Mouse (Mus musculus): ENCODE measurements around the gene Tmeff2. TPM values are rescaled to one million over a fixed set of nuclear protein-coding genes. Genes with fewer than 3 reads are reported as not detected.

The Tmeff2 gene
- polyA plus RNA-seq, 1 experiment from 2014 or later: 72.0 TPM

GRCm38 (mm10) chr1:51106401-51106920 is 206.0 kb downstream of the Tmeff2 start:
- Histone ChIP-seq H3K9ac (replicated peaks; ENCODE audit: low read length) (no peak overlapping the region), H3K36me3 (ENCODE audit: control insufficient read depth, insufficient read depth, low read length) (no peaks in the 10 kb centered on the region), H3K27me3 (ENCODE audit: control insufficient read depth, insufficient read depth, low read length) (no peaks in the 10 kb centered on the region), H3K4me3 (replicated peaks; ENCODE audit: low read depth, low read length) (no peak overlapping the region), H3K4me2 (ENCODE audit: low read length) (no peak overlapping the region), H3K9me3 (ENCODE audit: control insufficient read depth, low read length) (no peaks in the 10 kb centered on the region), H3K27ac (replicated peaks; ENCODE audit: low read depth, low read length) (no peak overlapping the region), H3K4me1 (ENCODE audit: control insufficient read depth, insufficient read depth, low read length) (no peaks in the 10 kb centered on the region)
- ATAC-seq (ENCODE audit: low FRiP score, low TSS enrichment) (no peak), DNase-seq (peak; percentile 20)
- WGBS: 76% methylated on average over 4 of the region's 4 CpGs

DNA sequence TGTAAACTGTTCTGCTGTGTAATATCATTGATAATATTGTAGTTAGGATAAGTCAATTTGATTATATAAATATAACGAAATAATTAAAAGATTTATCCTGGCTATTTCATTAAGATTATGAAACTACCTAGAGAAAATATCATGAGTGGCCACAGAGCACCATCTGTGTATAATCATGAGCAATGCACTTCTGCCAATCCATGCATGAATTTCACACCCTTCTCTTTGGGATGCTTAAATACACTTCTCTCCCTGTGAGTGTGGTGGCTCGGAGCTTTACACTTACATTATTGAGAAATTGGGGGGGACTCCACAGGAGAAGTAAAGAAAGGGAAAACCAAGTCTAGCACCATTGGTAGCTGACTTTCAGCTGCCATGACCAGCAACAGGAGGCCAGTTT is 206.9 kb downstream of the Tmeff2 start:
- Histone ChIP-seq H3K27me3 (ENCODE audit: control insufficient read depth, insufficient read depth, low read length) (no peaks in the 10 kb centered on the region), H3K4me3 (replicated peaks; ENCODE audit: low read depth, low read length) (no peak overlapping the region), H3K27ac (replicated peaks; ENCODE audit: low read depth, low read length) (no peak overlapping the region), H3K36me3 (ENCODE audit: control insufficient read depth, insufficient read depth, low read length) (no peaks in the 10 kb centered on the region), H3K9me3 (ENCODE audit: control insufficient read depth, low read length) (no peaks in the 10 kb centered on the region), H3K9ac (replicated peaks; ENCODE audit: low read length) (no peak overlapping the region), H3K4me2 (ENCODE audit: low read length) (no peak overlapping the region), H3K4me1 (ENCODE audit: control insufficient read depth, insufficient read depth, low read length) (no peaks in the 10 kb centered on the region)
- DNase-seq: no peak
- WGBS: 68% methylated on average over 2 of the region's 2 CpGs
- ATAC-seq (ENCODE audit: low FRiP score, low TSS enrichment): no peak

DNA sequence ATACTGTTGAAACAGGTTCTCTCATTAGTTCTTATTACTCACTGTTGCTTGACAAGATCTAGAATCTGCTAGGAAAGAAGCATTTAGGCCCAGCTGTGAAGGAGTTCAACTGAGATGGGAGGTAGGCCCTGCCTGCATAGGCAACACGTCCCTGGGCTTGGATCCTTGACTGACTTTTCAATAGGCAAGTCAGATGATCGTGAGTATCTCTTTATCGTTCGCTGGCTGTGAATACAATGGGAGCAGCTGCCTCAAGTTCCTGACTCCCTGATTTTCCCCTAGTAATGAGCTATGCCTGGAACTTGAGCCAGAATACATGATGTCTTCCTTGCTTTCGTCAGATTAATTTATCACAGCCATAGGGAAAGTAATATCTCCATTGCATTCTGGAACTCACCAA is 214.3 kb downstream of the Tmeff2 start:
- 56% methylated on average over 5 of the region's 5 CpGs for WGBS

GRCm38 (mm10) chr1:51115761-51116160 is 215.3 kb downstream of the Tmeff2 start:
- Histone ChIP-seq H3K9ac (replicated peaks; ENCODE audit: low read length) (no peak overlapping the region), H3K4me1 (ENCODE audit: control insufficient read depth, insufficient read depth, low read length) (no peaks in the 10 kb centered on the region), H3K27me3 (ENCODE audit: control insufficient read depth, insufficient read depth, low read length) (no peaks in the 10 kb centered on the region), H3K9me3 (ENCODE audit: control insufficient read depth, low read length) (no peaks in the 10 kb centered on the region), H3K27ac (replicated peaks; ENCODE audit: low read depth, low read length) (no peak overlapping the region), H3K4me2 (ENCODE audit: low read length) (no peak overlapping the region), H3K36me3 (ENCODE audit: control insufficient read depth, insufficient read depth, low read length) (no peaks in the 10 kb centered on the region), H3K4me3 (replicated peaks; ENCODE audit: low read depth, low read length) (no peak overlapping the region)
- no peak for DNase-seq
- WGBS: 90% methylated on average over 5 of the region's 5 CpGs
- ATAC-seq (ENCODE audit: low FRiP score, low TSS enrichment): no peak

More for the DNA sequence above, 214.3 kb downstream of the Tmeff2 start:
- Histone ChIP-seq H3K4me3 (replicated peaks; ENCODE audit: low read depth, low read length) (no peak overlapping the region), H3K36me3 (ENCODE audit: control insufficient read depth, insufficient read depth, low read length) (no peaks in the 10 kb centered on the region), H3K9ac (replicated peaks; ENCODE audit: low read length) (no peak overlapping the region), H3K9me3 (ENCODE audit: control insufficient read depth, low read length) (no peaks in the 10 kb centered on the region), H3K27me3 (ENCODE audit: control insufficient read depth, insufficient read depth, low read length) (no peaks in the 10 kb centered on the region), H3K27ac (replicated peaks; ENCODE audit: low read depth, low read length) (no peak overlapping the region), H3K4me1 (ENCODE audit: control insufficient read depth, insufficient read depth, low read length) (no peaks in the 10 kb centered on the region), H3K4me2 (ENCODE audit: low read length) (no peak overlapping the region)
- DNase-seq: no peak
- ATAC-seq (ENCODE audit: low FRiP score, low TSS enrichment): no peak

- no peak overlapping the region for H3K9ac ChIP-seq (replicated peaks; ENCODE audit: low read length)
- WGBS: 92% methylated on average over 2 of the region's 2 CpGs
- H3K4me1 ChIP-seq (ENCODE audit: control insufficient read depth, insufficient read depth, low read length): no peaks in the 10 kb centered on the region
- H3K27me3 ChIP-seq (ENCODE audit: control insufficient read depth, insufficient read depth, low read length): no peaks in the 10 kb centered on the region
- H3K4me2 ChIP-seq (ENCODE audit: low read length): no peak overlapping the region
- no peaks in the 10 kb centered on the region for H3K9me3 ChIP-seq (ENCODE audit: control insufficient read depth, low read length)
- ATAC-seq (ENCODE audit: low FRiP score, low TSS enrichment) (no peak), DNase-seq (no peak)
- no peaks in the 10 kb centered on the region for H3K36me3 ChIP-seq (ENCODE audit: control insufficient read depth, insufficient read depth, low read length)
- H3K27ac ChIP-seq (replicated peaks; ENCODE audit: low read depth, low read length): no peak overlapping the region
- no peak overlapping the region for H3K4me3 ChIP-seq (replicated peaks; ENCODE audit: low read depth, low read length)
Measured at GRCm38 (mm10) chr1:51117830-51118229, 217.4 kb downstream of the Tmeff2 start.

DNA sequence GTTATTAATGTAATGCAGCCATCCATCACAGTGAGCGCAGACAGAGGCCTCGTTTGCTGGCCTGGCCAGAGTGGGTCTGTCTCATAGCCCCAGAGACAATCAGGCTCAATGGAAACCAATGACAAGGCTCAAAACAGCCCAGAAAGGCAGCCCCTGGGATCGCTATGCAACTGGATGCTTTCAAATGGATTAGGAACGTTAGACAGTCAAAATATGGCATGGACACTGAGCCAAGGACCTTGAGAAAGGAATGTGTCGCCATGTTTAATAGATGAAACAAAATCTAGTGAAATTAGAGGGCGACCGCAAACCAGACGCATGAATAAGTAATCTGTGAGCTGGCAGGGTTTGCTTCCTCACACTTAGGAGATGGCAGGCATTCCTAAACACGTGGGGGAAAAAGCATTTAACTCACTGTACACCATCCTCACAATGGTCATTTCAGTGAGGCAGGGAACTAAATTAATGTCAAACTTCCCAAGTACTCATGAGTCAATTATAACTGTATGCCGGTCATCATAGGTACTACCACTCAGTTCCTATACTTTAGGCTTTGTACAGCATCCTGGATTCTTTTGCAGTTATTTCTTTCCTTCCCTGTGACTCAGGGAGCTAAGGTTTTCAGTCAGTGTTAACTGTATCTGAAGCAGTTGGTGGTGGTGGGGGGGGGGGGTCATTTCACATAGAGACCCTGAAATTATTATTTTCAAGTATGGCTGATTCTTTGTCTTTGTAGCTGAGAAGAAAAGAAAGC is 225.4 kb downstream of the Tmeff2 start:
- no peaks in the 10 kb centered on the region for H3K27me3 ChIP-seq (ENCODE audit: control insufficient read depth, insufficient read depth, low read length)
- WGBS: 54% methylated on average over 10 of the region's 10 CpGs
- no peak overlapping the region for H3K27ac ChIP-seq (replicated peaks; ENCODE audit: low read depth, low read length)
- ATAC-seq (ENCODE audit: low FRiP score, low TSS enrichment) (no peak), DNase-seq (no peak)
- H3K4me2 ChIP-seq (ENCODE audit: low read length): no peak overlapping the region
- no peak overlapping the region for H3K4me3 ChIP-seq (replicated peaks; ENCODE audit: low read depth, low read length)
- no peak overlapping the region for H3K9ac ChIP-seq (replicated peaks; ENCODE audit: low read length)
- H3K36me3 ChIP-seq (ENCODE audit: control insufficient read depth, insufficient read depth, low read length): no peaks in the 10 kb centered on the region
- H3K4me1 ChIP-seq (ENCODE audit: control insufficient read depth, insufficient read depth, low read length): peaks cover 4% of the 10 kb centered on the region; the same call in 1 of the 2 replicates
- H3K9me3 ChIP-seq (ENCODE audit: control insufficient read depth, low read length): no peaks in the 10 kb centered on the region

DNA sequence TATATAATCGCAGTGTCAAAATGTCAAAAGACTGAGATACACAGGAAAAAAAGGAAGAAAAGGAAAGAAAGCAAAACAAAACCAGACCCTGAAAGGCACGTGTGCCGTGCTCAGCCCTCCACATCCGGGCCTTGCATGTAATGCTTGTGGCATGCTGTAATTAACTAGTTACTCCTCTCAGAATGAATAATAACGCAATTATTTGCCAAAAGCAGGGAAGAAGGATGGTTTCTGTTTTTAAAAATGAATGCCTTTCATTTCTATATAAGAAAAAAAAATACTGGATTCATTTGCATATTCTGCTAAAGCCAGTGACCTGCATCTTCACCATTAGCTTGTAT is 225.9 kb downstream of the Tmeff2 start:
- peak; percentile 28 for DNase-seq
- Histone ChIP-seq H3K4me2 (ENCODE audit: low read length) (no peak overlapping the region), H3K27ac (replicated peaks; ENCODE audit: low read depth, low read length) (no peak overlapping the region), H3K36me3 (ENCODE audit: control insufficient read depth, insufficient read depth, low read length) (no peaks in the 10 kb centered on the region), H3K4me3 (replicated peaks; ENCODE audit: low read depth, low read length) (no peak overlapping the region), H3K27me3 (ENCODE audit: control insufficient read depth, insufficient read depth, low read length) (no peaks in the 10 kb centered on the region), H3K9me3 (ENCODE audit: control insufficient read depth, low read length) (no peaks in the 10 kb centered on the region), H3K9ac (replicated peaks; ENCODE audit: low read length) (no peak overlapping the region), H3K4me1 (ENCODE audit: control insufficient read depth, insufficient read depth, low read length) (peaks cover 4% of the 10 kb centered on the region; the same call in 1 of the 2 replicates)
- 71% methylated on average over 5 of the region's 5 CpGs for WGBS
- ATAC-seq (ENCODE audit: low FRiP score, low TSS enrichment): no peak

DNA sequence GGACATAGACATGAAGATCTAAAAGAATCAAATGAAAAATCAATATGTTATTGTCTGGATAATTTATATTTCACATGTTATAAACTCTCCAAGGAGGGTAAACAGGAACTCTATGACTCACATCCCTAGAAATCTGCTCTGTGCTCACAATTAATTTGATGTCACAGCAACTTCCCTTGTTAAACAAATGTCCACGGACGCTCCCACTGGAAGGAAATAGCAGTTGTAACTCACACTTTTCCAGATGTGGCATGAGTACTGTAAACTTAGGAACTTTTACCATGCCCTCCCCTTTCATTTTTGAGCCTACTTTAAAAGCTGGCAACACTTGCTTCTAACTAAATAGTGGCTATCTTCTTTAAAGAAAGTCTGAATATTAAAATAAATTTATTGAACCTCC is 236.3 kb downstream of the Tmeff2 start:
- Histone ChIP-seq H3K9ac (replicated peaks; ENCODE audit: low read length) (no peak overlapping the region), H3K36me3 (ENCODE audit: control insufficient read depth, insufficient read depth, low read length) (no peaks in the 10 kb centered on the region), H3K4me3 (replicated peaks; ENCODE audit: low read depth, low read length) (no peak overlapping the region), H3K27me3 (ENCODE audit: control insufficient read depth, insufficient read depth, low read length) (peaks cover 4% of the 10 kb centered on the region; the same call in 1 of the 2 replicates), H3K4me1 (ENCODE audit: control insufficient read depth, insufficient read depth, low read length) (no peaks in the 10 kb centered on the region), H3K27ac (replicated peaks; ENCODE audit: low read depth, low read length) (no peak overlapping the region), H3K9me3 (ENCODE audit: control insufficient read depth, low read length) (no peaks in the 10 kb centered on the region), H3K4me2 (ENCODE audit: low read length) (no peak overlapping the region)
- ATAC-seq (ENCODE audit: low FRiP score, low TSS enrichment) (no peak), DNase-seq (no peak)
- WGBS: 97% methylated on average over 2 of the region's 2 CpGs

DNA sequence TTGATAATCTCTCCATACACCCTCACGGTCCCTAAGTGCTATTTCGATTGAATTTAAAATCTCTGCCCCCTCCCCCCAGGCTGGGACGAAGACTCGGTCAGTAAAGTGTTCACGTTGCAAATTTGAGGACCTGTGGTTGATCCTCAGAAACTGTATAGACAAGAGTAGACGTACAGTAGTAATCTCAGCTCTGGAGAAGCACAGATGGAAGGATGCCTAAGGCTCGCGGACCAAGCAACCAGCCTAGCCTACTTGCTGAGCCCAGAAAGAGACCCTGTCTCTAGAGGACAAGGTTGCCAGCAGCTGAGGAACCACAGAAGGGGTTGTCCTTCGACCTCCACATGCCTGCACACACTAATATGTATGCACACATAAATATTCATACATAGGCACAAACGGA is 239.2 kb downstream of the Tmeff2 start:
- WGBS: 80% methylated on average over 10 of the region's 10 CpGs
- no peak; the same call in 1 of the 2 replicates for ATAC-seq (ENCODE audit: low FRiP score, low TSS enrichment)

More for the DNA sequence above, 239.2 kb downstream of the Tmeff2 start:
- H3K27ac ChIP-seq (replicated peaks; ENCODE audit: low read depth, low read length): no peak overlapping the region
- no peaks in the 10 kb centered on the region for H3K9me3 ChIP-seq (ENCODE audit: control insufficient read depth, low read length)
- no peaks in the 10 kb centered on the region for H3K36me3 ChIP-seq (ENCODE audit: control insufficient read depth, insufficient read depth, low read length)
- no peak overlapping the region for H3K9ac ChIP-seq (replicated peaks; ENCODE audit: low read length)
- no peaks in the 10 kb centered on the region for H3K4me1 ChIP-seq (ENCODE audit: control insufficient read depth, insufficient read depth, low read length)
- peaks cover 4% of the 10 kb centered on the region; the same call in 1 of the 2 replicates for H3K27me3 ChIP-seq (ENCODE audit: control insufficient read depth, insufficient read depth, low read length)
- no peak overlapping the region for H3K4me2 ChIP-seq (ENCODE audit: low read length)
- DNase-seq: no peak
- no peak overlapping the region for H3K4me3 ChIP-seq (replicated peaks; ENCODE audit: low read depth, low read length)
